Mouse (Mus musculus) heart, embryonic 16.5 days (tissue): ENCODE results near the gene Actl10. TPM values are rescaled to one million over a fixed set of nuclear protein-coding genes. Genes with fewer than 3 reads are reported as not detected.
A peak's percentile ranks its signal among the peaks of the same experiment; 100 is the strongest.

Experiments used
- ATAC-seq: fragments of 200-750 bp; cut with Nextera tagmentation; replicated peaks from 2 replicates; pipeline ENCODE4 v1.8.0; 2017; ENCODE audit warnings: moderate number of reproducible peaks; ENCODE audit not compliant: insufficient read depth, low FRiP score; ENCODE audit errors: extremely low read depth
- H3K27ac ChIP-seq: fragments of 300-500 bp; sonication (generic); 2 replicates; pipeline ENCODE4 v1.5.1; 2014; ENCODE audit warnings: mild to moderate bottlenecking, low read length, control low read depth, moderate library complexity
- H3K27me3 ChIP-seq: fragments of 300-500 bp; sonication (generic); 2 replicates; pipeline ENCODE4 v1.6.1; 2014; ENCODE audit warnings: low read length, mixed read lengths; ENCODE audit not compliant: control insufficient read depth, insufficient read depth
- H3K36me3 ChIP-seq: fragments of 300-500 bp; sonication (generic); 2 replicates; pipeline ENCODE4 v1.6.1; 2014; ENCODE audit not compliant: control insufficient read depth, insufficient read depth
- H3K4me1 ChIP-seq: fragments of 300-500 bp; sonication (generic); 2 replicates; pipeline ENCODE4 v1.6.1; 2014; ENCODE audit warnings: low read length, mixed read lengths; ENCODE audit not compliant: control insufficient read depth, insufficient read depth
- H3K4me2 ChIP-seq: fragments of 300-500 bp; sonication (generic); 2 replicates; pipeline ENCODE4 v1.6.1; 2014; ENCODE audit warnings: low read depth, mild to moderate bottlenecking, control low read depth, low read length
- H3K4me3 ChIP-seq: fragments of 300-500 bp; sonication (generic); 2 replicates; pipeline ENCODE4 v1.5.1; 2014; ENCODE audit warnings: mild to moderate bottlenecking, control low read depth, low read length
- H3K9ac ChIP-seq: fragments of 300-500 bp; sonication (generic); 2 replicates; pipeline ENCODE4 v1.6.1; 2014; ENCODE audit warnings: low read length, control low read depth
- H3K9me3 ChIP-seq: fragments of 300-500 bp; sonication (generic); replicated peaks from 2 replicates; pipeline ENCODE4 v1.6.1; 2016; ENCODE audit warnings: low read length; ENCODE audit not compliant: control insufficient read depth
- WGBS: fragments of 180-500 bp; shearing (Covaris S2); extraction: QIAGEN DNeasy Blood & Tissue Kit; methylation state at CpG from one replicate; pipeline ENCODE4 v1.1.7; 2014; 5-methylcytosine and 5-hydroxymethylcytosine counted together
- polyA plus RNA-seq: library from polyadenylated mRNA; unstranded; fragments of >200 nt; fragmentation: Nextera tagmentation; extraction: Ambion mirVana; gene quantifications from 2 replicates; pipeline ENCODE4 v1.2.1, GENCODE M21; 2015

Actl10 gene
- polyA plus RNA-seq, 1 experiment from 2014 or later, result 0.16 TPM

DNA sequence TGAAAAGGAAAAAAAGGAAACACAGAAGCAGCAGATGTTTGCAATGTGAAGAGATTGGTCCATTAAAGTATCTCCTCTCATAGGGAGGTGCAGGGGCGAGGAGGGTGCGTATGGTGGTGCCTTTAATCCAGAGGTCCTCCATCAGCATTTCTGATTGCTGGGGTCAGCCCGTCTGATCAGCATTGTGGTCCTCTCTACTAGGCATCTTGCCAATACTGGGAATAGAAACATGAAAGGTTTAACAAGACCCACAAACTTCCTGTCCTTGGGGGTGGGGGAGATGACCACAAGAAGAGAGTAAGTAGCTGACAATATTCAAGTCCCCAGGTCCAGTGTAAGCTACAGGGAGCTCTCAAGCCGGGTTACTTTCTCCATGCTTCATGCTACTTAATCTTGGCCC is 19.1 kb downstream of the Actl10 start:
- Histone ChIP-seq H3K9me3 (no peaks in the 10 kb centered on the region), H3K4me1 (peaks cover 25% of the 10 kb centered on the region), H3K36me3 (no peaks in the 10 kb centered on the region), H3K27ac (peak overlapping the region; percentile 76), H3K4me3 (no peak overlapping the region), H3K9ac (no peak overlapping the region; the same call in 1 of the 2 replicates), H3K4me2 (peak overlapping the region; percentile 84), H3K27me3 (no peaks in the 10 kb centered on the region)
- ATAC-seq, result no peak
- 60% methylated on average over 4 of the region's 4 CpGs for WGBS

- no peak overlapping the region for H3K4me3 ChIP-seq
- 76% methylated on average over 4 of the region's 4 CpGs for WGBS
- ATAC-seq, result no peak
- no peaks in the 10 kb centered on the region for H3K36me3 ChIP-seq
- peaks cover 25% of the 10 kb centered on the region for H3K4me1 ChIP-seq
- no peak overlapping the region for H3K9ac ChIP-seq
- no peaks in the 10 kb centered on the region for H3K9me3 ChIP-seq
- no peak overlapping the region for H3K4me2 ChIP-seq
- H3K27ac ChIP-seq, result no peak overlapping the region
- H3K27me3 ChIP-seq, result no peaks in the 10 kb centered on the region
These were observed 19.7 kb downstream of the Actl10 start for GRCm38 (mm10) chr2:154571266-154571665.

DNA sequence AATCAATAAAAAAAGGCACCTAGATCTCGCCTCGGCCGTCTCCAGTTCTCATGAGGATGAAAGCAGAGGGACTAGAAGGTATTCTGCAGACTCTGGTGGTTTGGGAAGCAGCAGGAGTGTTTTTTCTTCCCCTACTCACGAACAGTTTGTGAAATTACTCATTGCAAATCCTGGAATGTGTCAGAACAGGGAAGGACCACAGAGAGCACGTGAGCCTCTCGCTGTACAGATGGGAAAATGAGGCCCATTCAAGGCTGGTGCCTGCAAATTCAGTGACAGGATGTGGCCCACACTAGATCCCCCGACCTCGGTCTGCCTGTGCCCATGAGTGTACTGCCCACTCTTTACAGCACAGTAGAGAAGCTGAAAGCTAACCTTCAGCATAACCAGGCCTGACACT is 20.4 kb downstream of the Actl10 start:
- no peak overlapping the region for H3K4me3 ChIP-seq
- no peak for ATAC-seq
- H3K9ac ChIP-seq, result no peak overlapping the region
- no peaks in the 10 kb centered on the region for H3K27me3 ChIP-seq
- no peak overlapping the region for H3K4me2 ChIP-seq
- H3K9me3 ChIP-seq, result no peaks in the 10 kb centered on the region
- 72% methylated on average over 8 of the region's 8 CpGs for WGBS
- no peaks in the 10 kb centered on the region for H3K36me3 ChIP-seq
- H3K4me1 ChIP-seq, result peaks cover 25% of the 10 kb centered on the region
- H3K27ac ChIP-seq, result no peak overlapping the region

GRCm38 (mm10) chr2:154572996-154573395 is 21.4 kb downstream of the Actl10 start:
- Histone ChIP-seq H3K4me1 (peaks cover 22% of the 10 kb centered on the region), H3K4me3 (no peak overlapping the region), H3K4me2 (no peak overlapping the region), H3K27me3 (no peaks in the 10 kb centered on the region), H3K27ac (no peak overlapping the region), H3K9me3 (no peaks in the 10 kb centered on the region), H3K36me3 (no peaks in the 10 kb centered on the region), H3K9ac (no peak overlapping the region)
- 81% methylated on average over 3 of the region's 3 CpGs for WGBS
- ATAC-seq, result no peak

GRCm38 (mm10) chr2:154574271-154574670 is 22.7 kb downstream of the Actl10 start:
- ATAC-seq, result no peak
- no peak overlapping the region for H3K4me3 ChIP-seq
- no peaks in the 10 kb centered on the region for H3K27me3 ChIP-seq
- H3K27ac ChIP-seq, result no peak overlapping the region
- H3K9ac ChIP-seq, result no peak overlapping the region
- no peaks in the 10 kb centered on the region for H3K9me3 ChIP-seq
- 75% methylated on average over 7 of the region's 7 CpGs for WGBS
- H3K4me2 ChIP-seq, result no peak overlapping the region
- H3K36me3 ChIP-seq, result no peaks in the 10 kb centered on the region
- peaks cover 11% of the 10 kb centered on the region for H3K4me1 ChIP-seq

- 0 out of 2 replicates have a peak, but pooled peaks cover 4% of the 10 kb centered on the region for H3K4me1 ChIP-seq
- H3K9me3 ChIP-seq, result no peaks in the 10 kb centered on the region
- peak; percentile 46; the same call in 1 of the 2 replicates for ATAC-seq
- no peak overlapping the region for H3K4me3 ChIP-seq
- no peaks in the 10 kb centered on the region for H3K36me3 ChIP-seq
- 0 out of 2 replicates have a peak overlapping the region, but pooled peaks have one; percentile 24 for H3K27ac ChIP-seq
- no peaks in the 10 kb centered on the region for H3K27me3 ChIP-seq
- no peak overlapping the region for H3K4me2 ChIP-seq
- peak overlapping the region; percentile 43; the same call in 1 of the 2 replicates for H3K9ac ChIP-seq
- 52% methylated on average over 12 of the region's 12 CpGs for WGBS
These were observed 25.5 kb downstream of the Actl10 start for GRCm38 (mm10) chr2:154576876-154577743.

GRCm38 (mm10) chr2:154577744-154578067 is 26.1 kb downstream of the Actl10 start:
- no peaks in the 10 kb centered on the region for H3K9me3 ChIP-seq
- 0 out of 2 replicates have a peak, but pooled peaks cover 4% of the 10 kb centered on the region for H3K4me1 ChIP-seq
- H3K4me3 ChIP-seq, result no peak overlapping the region
- no peak for ATAC-seq
- WGBS, result 83% methylated on average over 6 of the region's 6 CpGs
- H3K9ac ChIP-seq, result peak overlapping the region; percentile 43; the same call in 1 of the 2 replicates
- 0 out of 2 replicates have a peak overlapping the region, but pooled peaks have one; percentile 24 for H3K27ac ChIP-seq
- no peaks in the 10 kb centered on the region for H3K36me3 ChIP-seq
- H3K4me2 ChIP-seq, result no peak overlapping the region
- H3K27me3 ChIP-seq, result no peaks in the 10 kb centered on the region

GRCm38 (mm10) chr2:154580586-154580985 is 29.0 kb downstream of the Actl10 start:
- H3K36me3 ChIP-seq, result no peaks in the 10 kb centered on the region
- no peaks in the 10 kb centered on the region for H3K27me3 ChIP-seq
- H3K9me3 ChIP-seq, result no peaks in the 10 kb centered on the region
- 55% methylated on average over 8 of the region's 8 CpGs for WGBS
- no peak overlapping the region for H3K9ac ChIP-seq
- H3K4me1 ChIP-seq, result peaks cover 18% of the 10 kb centered on the region
- ATAC-seq, result no peak
- no peak overlapping the region for H3K4me2 ChIP-seq
- no peak overlapping the region; the same call in 1 of the 2 replicates for H3K27ac ChIP-seq
- H3K4me3 ChIP-seq, result no peak overlapping the region

GRCm38 (mm10) chr2:154581421-154581820 is 29.8 kb downstream of the Actl10 start:
- Histone ChIP-seq H3K4me3 (no peak overlapping the region), H3K9ac (no peak overlapping the region), H3K4me2 (no peak overlapping the region), H3K27me3 (no peaks in the 10 kb centered on the region), H3K36me3 (no peaks in the 10 kb centered on the region), H3K4me1 (peaks cover 18% of the 10 kb centered on the region), H3K9me3 (no peaks in the 10 kb centered on the region), H3K27ac (no peak overlapping the region)
- ATAC-seq, result no peak
- WGBS, result 81% methylated on average over 1 of the region's 1 CpGs
